Mouse (Mus musculus) CH12.LX (cell line): ENCODE measurements around the gene Hmx1. TPM values are rescaled to one million over a fixed set of nuclear protein-coding genes. Genes with fewer than 3 reads are reported as not detected.

Experiments
- DNase-seq: peaks from one replicate; pipeline ENCODE4 v3.0.0-alpha.2; 2013; ENCODE audit errors: extremely low read depth
- H3K27ac ChIP-seq: 2 replicates; pipeline ENCODE4 v1.5.1; 2012; ENCODE audit warnings: low read depth, mild to moderate bottlenecking, control low read depth, moderate library complexity; ENCODE audit not compliant: insufficient read depth
- H3K27me3 ChIP-seq: replicated peaks from 2 replicates; pipeline ENCODE3; 2012; ENCODE audit warnings: inconsistent platforms
- H3K36me3 ChIP-seq, 2 experiments: replicated peaks in 1 of 2; 2 replicates each; pipeline versions ENCODE3 to v1.6.1; 2012; ENCODE audit warnings: inconsistent platforms in 1 of 2, low read length in 1 of 2, mild to moderate bottlenecking in 1 of 2, mixed read lengths in 1 of 2, moderate library complexity in 1 of 2; ENCODE audit not compliant: control insufficient read depth in 1 of 2, insufficient read depth in 1 of 2
- H3K4me1 ChIP-seq, 2 experiments: 2 replicates each; pipeline ENCODE4 v1.6.1; 2012; ENCODE audit warnings: inconsistent platforms in 1 of 2, moderate library complexity in 1 of 2; ENCODE audit not compliant: insufficient read depth in 2 of 2, control insufficient read depth in 1 of 2
- H3K4me2 ChIP-seq: 2 replicates; pipeline ENCODE4 v1.6.1; 2012; ENCODE audit warnings: low read depth, mild to moderate bottlenecking, control low read depth; ENCODE audit not compliant: poor library complexity, insufficient read depth, severe bottlenecking
- H3K4me3 ChIP-seq, 3 experiments: fragments of 150-350 bp in 1 of 3; sonication (generic) in 1 of 3; replicated peaks in 1 of 3; 2 replicates each; pipeline versions ENCODE3 to v1.5.1; 2011 to 2012; ENCODE audit warnings: low read depth in 2 of 3, low read length in 2 of 3, mild to moderate bottlenecking in 2 of 3, moderate library complexity in 2 of 3, control low read depth in 1 of 3, improper control_type of control experiment in 1 of 3, inconsistent platforms in 1 of 3, mixed read lengths in 1 of 3; ENCODE audit not compliant: poor library complexity in 1 of 3
- H3K79me2 ChIP-seq: replicated peaks from 2 replicates; pipeline ENCODE4 v1.6.1; 2012; ENCODE audit warnings: mild to moderate bottlenecking, moderate library complexity; ENCODE audit not compliant: control insufficient read depth, poor library complexity, insufficient read depth, severe bottlenecking; ENCODE audit errors: extremely low read depth
- H3K9ac ChIP-seq: 2 replicates; pipeline ENCODE4 v1.6.1; 2012; ENCODE audit warnings: low read depth, mild to moderate bottlenecking, control low read depth, moderate library complexity; ENCODE audit not compliant: insufficient read depth
- H3K9me3 ChIP-seq: replicated peaks from 2 replicates; pipeline ENCODE3; 2012; ENCODE audit warnings: low read length, inconsistent platforms, mixed read lengths
- BHLHE40 ChIP-seq: IDR thresholded peaks from 2 replicates; pipeline ENCODE4 v1.6.1; 2011; ENCODE audit warnings: mild to moderate bottlenecking, low read depth, low read length, improper control_type of control experiment
- CHD1 ChIP-seq: IDR thresholded peaks from 2 replicates; pipeline ENCODE4 v1.6.1; 2012; ENCODE audit warnings: low read depth, low read length, improper control_type of control experiment, inconsistent platforms
- CHD2 ChIP-seq: IDR thresholded peaks from 2 replicates; pipeline ENCODE4 v1.6.1; 2011; ENCODE audit warnings: low read length, improper control_type of control experiment
- CTCF ChIP-seq, 2 experiments: IDR thresholded peaks in 1 of 2; conservative IDR thresholded peaks in 1 of 2; 2 replicates each; pipeline ENCODE4 v1.5.1; 2011 to 2012; ENCODE audit warnings: low read depth in 2 of 2, low read length in 2 of 2, improper control_type of control experiment in 1 of 2, inconsistent platforms in 1 of 2, mild to moderate bottlenecking in 1 of 2, moderate library complexity in 1 of 2
- ELF1 ChIP-seq: IDR thresholded peaks from 2 replicates; pipeline ENCODE4 v1.6.1; 2014; ENCODE audit warnings: low read depth, mild to moderate bottlenecking, inconsistent platforms, low read length, improper control_type of control experiment
- JUN ChIP-seq: IDR thresholded peaks from 2 replicates; pipeline ENCODE4 v1.6.1; 2011; ENCODE audit warnings: low read depth, mild to moderate bottlenecking, low read length, improper control_type of control experiment, moderate library complexity; ENCODE audit not compliant: insufficient read depth
- KAT2A ChIP-seq: IDR thresholded peaks from 2 replicates; pipeline ENCODE4 v1.6.1; 2012; ENCODE audit warnings: low read length, improper control_type of control experiment, inconsistent platforms; ENCODE audit not compliant: insufficient replicate concordance
- MYC ChIP-seq: IDR thresholded peaks from 2 replicates; pipeline ENCODE4 v1.6.1; 2011; ENCODE audit warnings: low read depth, mild to moderate bottlenecking, improper control_type of control experiment, low read length
- NRF1 ChIP-seq: IDR thresholded peaks from 2 replicates; pipeline ENCODE4 v1.6.1; 2014; ENCODE audit warnings: low read depth, mild to moderate bottlenecking, inconsistent platforms, low read length, improper control_type of control experiment, moderate library complexity
- PAX5 ChIP-seq: IDR thresholded peaks from 2 replicates; pipeline ENCODE4 v1.6.1; 2012; ENCODE audit warnings: low read length, inconsistent platforms, mixed read lengths
- RAD21 ChIP-seq: IDR thresholded peaks from 2 replicates; pipeline ENCODE4 v1.6.1; 2011; ENCODE audit warnings: low read depth, mild to moderate bottlenecking, low read length, improper control_type of control experiment, moderate library complexity
- SIN3A ChIP-seq: IDR thresholded peaks from 2 replicates; pipeline ENCODE4 v1.6.1; 2012; ENCODE audit warnings: low read length, improper control_type of control experiment, inconsistent platforms
- USF2 ChIP-seq: conservative IDR thresholded peaks from 2 replicates; pipeline ENCODE4 v1.6.1; 2011; ENCODE audit warnings: low read depth, low read length, improper control_type of control experiment
- ZMIZ1 ChIP-seq: IDR thresholded peaks from 2 replicates; pipeline ENCODE4 v1.6.1; 2012; ENCODE audit warnings: low read depth, mild to moderate bottlenecking, inconsistent platforms, low read length, improper control_type of control experiment
- ZNF384 ChIP-seq: IDR thresholded peaks from 2 replicates; pipeline ENCODE4 v1.6.1; 2012; ENCODE audit warnings: low read depth, low read length, improper control_type of control experiment, inconsistent platforms
- dilution Hi-C: fragments of 300-500 bp; cut with MboI; formaldehyde crosslinking; loops from 2 replicates; pipeline ENCODE4 v1.14.3; 2020; ENCODE audit warnings: low sequenced_read_pairs; ENCODE audit not compliant: extremely low pct_unique_long_range_greater_than_20kb, extremely low pct_ligation_motif_present
- in situ Hi-C: fragments of 300-500 bp; cut with MboI; formaldehyde crosslinking; loops from 3 replicates; pipeline ENCODE4 v1.14.3; 2019; ENCODE audit warnings: low sequenced_read_pairs, low pct_ligation_motif_present, low pct_unique_long_range_greater_than_20kb, mixed read lengths
- polyA plus RNA-seq: library from polyadenylated mRNA; unstranded; fragments of >175 nt; gene quantifications from 2 replicates; pipeline ENCODE4 v1.2.1, GENCODE M21; 2012; ENCODE audit warnings: low read depth; ENCODE audit not compliant: insufficient read length
- total RNA-seq, 2 experiments: library from RNA; depleted of rRNA; stranded (reverse); fragments of 300-350 nt in 1 of 2; fragments of >200 nt in 1 of 2; gene quantifications; 2 replicates each; pipeline ENCODE4 v1.2.3; 2012 to 2014

The Hmx1 gene
- total and polyA plus RNA-seq, 3 experiments = not detected

- Histone ChIP-seq H3K27me3 (peaks cover 82% of the 10 kb centered on the region), H3K4me2 (no peak overlapping the region)
Observed at GRCm38 (mm10) chr5:35397642-35398309, 8.9 kb downstream of the Hmx1 start.

GRCm38 (mm10) chr5:35398310-35398910, 9.5 kb downstream of the Hmx1 start:
- Histone ChIP-seq H3K79me2 (no peaks in the 10 kb centered on the region), H3K4me2 (no peak overlapping the region), H3K36me3 (no peaks in the 10 kb centered on the region), H3K9ac (no peak overlapping the region)
- no peak for DNase-seq
- TF ChIP-seq USF2 (no peak), JUN (no peak), ZNF384 (no peak), ZMIZ1 (no peak), KAT2A (no peak)
- TF ChIP-seq, all 38 proteins: peak for 0
- no peak overlapping the region for H3K4me3 ChIP-seq
- dilution Hi-C loops (no loop called here), in situ Hi-C loops (no loop called here)
- no peaks in the 10 kb centered on the region for H3K4me1 ChIP-seq
- H3K27ac ChIP-seq = no peak overlapping the region
- peaks cover 82% of the 10 kb centered on the region for H3K27me3 ChIP-seq
- H3K9me3 ChIP-seq = peaks cover 3% of the 10 kb centered on the region

More at GRCm38 (mm10) chr5:35397642-35398309, 8.9 kb downstream of the Hmx1 start:
- in situ Hi-C loops (no loop called here), dilution Hi-C loops (no loop called here)
- no peaks in the 10 kb centered on the region for H3K36me3 ChIP-seq
- peaks cover 3% of the 10 kb centered on the region for H3K9me3 ChIP-seq
- DNase-seq = no peak
- no peak overlapping the region for H3K9ac ChIP-seq
- H3K4me1 ChIP-seq = no peaks in the 10 kb centered on the region
- H3K4me3 ChIP-seq = no peak overlapping the region
- no peaks in the 10 kb centered on the region for H3K79me2 ChIP-seq
- no peak overlapping the region for H3K27ac ChIP-seq
- TF ChIP-seq NRF1 = no peak
- TF ChIP-seq ZMIZ1 = no peak
- TF ChIP-seq USF2 = no peak

GRCm38 (mm10) chr5:35399061-35399460, 10.2 kb downstream of the Hmx1 start:
- Histone ChIP-seq H3K27me3 (peaks cover 82% of the 10 kb centered on the region), H3K79me2 (no peaks in the 10 kb centered on the region), H3K9ac (no peak overlapping the region), H3K4me1 (no peaks in the 10 kb centered on the region), H3K4me3 (no peak overlapping the region), H3K36me3 (no peaks in the 10 kb centered on the region), H3K27ac (no peak overlapping the region), H3K4me2 (no peak overlapping the region), H3K9me3 (peaks cover 3% of the 10 kb centered on the region)
- dilution Hi-C loops (no loop called here), in situ Hi-C loops (no loop called here)
- no peak for DNase-seq
- no peak for TF ChIP-seq SIN3A
- TF ChIP-seq ZNF384 = no peak
- TF ChIP-seq CHD2 = no peak
- TF ChIP-seq BHLHE40 = no peak
- TF ChIP-seq CTCF (conservative IDR thresholded peaks at IDR 0.05 in 1 of 2, IDR thresholded peaks at IDR 0.05 in 1 of 2; ENCODE audit: low read depth in 2 of 2, low read length in 2 of 2) = no peak
- no peak for TF ChIP-seq RAD21
- no peak for TF ChIP-seq ELF1
- no peak for TF ChIP-seq MYC
- TF ChIP-seq JUN = no peak
- TF ChIP-seq PAX5 = no peak
- no peak for TF ChIP-seq CHD1
